Mouse (Mus musculus) intestine, embryonic 15.5 days (tissue): ENCODE measurements around the gene Dnah3. TPM values are rescaled to one million over a fixed set of nuclear protein-coding genes. Genes with fewer than 3 reads are reported as not detected.

Source experiments
- ATAC-seq: fragments of 200-750 bp; cut with Nextera tagmentation; 2 replicates; pipeline ENCODE4 v1.8.0; 2017; ENCODE audit warnings: moderate TSS enrichment, moderate library complexity
- H3K27ac ChIP-seq: fragments of 300-500 bp; sonication (generic); 2 replicates; pipeline ENCODE4 v1.5.1; 2015; ENCODE audit warnings: mild to moderate bottlenecking, inconsistent platforms
- H3K27me3 ChIP-seq: fragments of 300-500 bp; sonication (generic); replicated peaks from 2 replicates; pipeline ENCODE4 v1.6.1; 2015; ENCODE audit warnings: inconsistent platforms
- H3K36me3 ChIP-seq: fragments of 300-500 bp; sonication (generic); 2 replicates; pipeline ENCODE4 v1.6.1; 2015; ENCODE audit warnings: inconsistent platforms
- H3K4me1 ChIP-seq: fragments of 300-500 bp; sonication (generic); replicated peaks from 2 replicates; pipeline ENCODE4 v1.6.1; 2015; ENCODE audit warnings: inconsistent platforms
- H3K4me2 ChIP-seq: fragments of 300-500 bp; sonication (generic); replicated peaks from 2 replicates; pipeline ENCODE4 v1.6.1; 2015; ENCODE audit warnings: mild to moderate bottlenecking, inconsistent platforms
- H3K4me3 ChIP-seq: fragments of 300-500 bp; sonication (generic); replicated peaks from 2 replicates; pipeline ENCODE4 v1.5.1; 2015; ENCODE audit warnings: inconsistent platforms
- H3K9ac ChIP-seq: fragments of 300-500 bp; sonication (generic); 2 replicates; pipeline ENCODE4 v1.6.1; 2015; ENCODE audit warnings: inconsistent platforms
- H3K9me3 ChIP-seq: fragments of 300-500 bp; sonication (generic); 2 replicates; pipeline ENCODE4 v1.6.1; 2016; ENCODE audit warnings: inconsistent platforms
- WGBS: fragments of 180-500 bp; shearing (Covaris S2); methylation state at CpG from one replicate; pipeline ENCODE4 v1.1.7; 2015; 5-methylcytosine and 5-hydroxymethylcytosine counted together
- polyA plus RNA-seq: library from polyadenylated mRNA; unstranded; fragments of >200 nt; fragmentation: Nextera tagmentation; extraction: Ambion mirVana; gene quantifications from 2 replicates; pipeline ENCODE4 v1.2.1, GENCODE M21; 2015

The Dnah3 gene
- polyA plus RNA-seq, 1 experiment from 2014 or later: not detected

DNA sequence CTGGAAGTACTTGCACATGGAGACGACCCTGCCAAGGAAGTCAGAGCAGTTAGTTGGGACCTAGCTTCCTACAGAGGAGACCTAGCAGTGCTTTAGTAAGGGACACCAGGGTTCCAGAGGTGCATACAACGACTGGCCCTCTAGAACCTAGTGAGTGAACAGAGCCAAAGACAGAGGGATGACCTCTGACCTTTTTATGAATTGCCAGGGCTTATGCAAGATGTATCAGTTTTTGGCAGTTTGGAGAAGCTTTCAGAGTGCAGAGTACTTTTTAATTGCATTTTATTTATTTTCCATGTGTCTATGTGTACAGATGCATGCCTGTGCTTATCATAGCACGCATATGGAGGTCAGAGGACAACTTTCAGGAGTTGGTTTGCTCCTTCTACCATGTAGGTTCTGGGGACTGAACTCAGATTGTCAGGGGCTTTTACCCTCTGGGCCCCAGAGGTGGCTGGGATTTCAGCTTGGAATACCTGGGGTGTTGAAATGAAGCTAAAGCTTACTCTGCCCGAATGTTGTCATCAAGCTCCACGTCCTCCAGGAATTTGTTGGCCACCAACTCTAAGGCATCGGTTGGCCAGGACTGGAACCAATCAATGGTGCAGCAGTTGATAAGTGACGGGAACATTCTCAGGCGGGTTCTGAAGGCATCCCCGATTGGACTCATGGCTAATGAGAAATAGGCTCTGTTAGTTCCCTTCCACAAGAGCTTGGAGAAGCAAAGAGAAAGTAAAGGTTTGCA, 129.3 kb downstream of the Dnah3 start:
- ATAC-seq: no peak
- Histone ChIP-seq H3K27ac (no peak overlapping the region), H3K27me3 (no peaks in the 10 kb centered on the region), H3K36me3 (no peaks in the 10 kb centered on the region), H3K4me2 (no peak overlapping the region), H3K4me3 (no peak overlapping the region), H3K4me1 (no peaks in the 10 kb centered on the region), H3K9ac (no peak overlapping the region), H3K9me3 (no peaks in the 10 kb centered on the region)
- 79% methylated on average over 9 of the region's 9 CpGs for WGBS

DNA sequence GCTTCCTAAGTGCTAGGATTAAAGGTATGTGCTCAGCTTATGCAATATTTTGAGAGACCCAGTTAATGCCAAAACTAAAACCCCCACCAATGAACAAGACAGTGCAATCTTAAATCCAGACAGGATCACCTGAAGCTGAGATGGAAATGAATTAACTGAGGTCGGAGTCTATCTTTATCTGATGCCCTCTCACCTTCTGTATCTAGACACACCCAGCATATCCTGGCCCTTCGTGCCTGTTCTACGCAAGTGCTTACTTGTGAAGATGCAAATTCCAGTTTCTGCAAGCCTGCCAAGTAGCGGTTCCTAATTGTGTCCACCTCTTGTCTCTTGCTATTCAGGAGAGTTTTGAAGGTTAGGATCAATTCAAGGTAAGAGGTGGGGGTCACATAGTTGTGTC, 129.9 kb downstream of the Dnah3 start:
- Histone ChIP-seq H3K27me3 (no peaks in the 10 kb centered on the region), H3K4me3 (no peak overlapping the region), H3K27ac (no peak overlapping the region), H3K4me2 (no peak overlapping the region), H3K36me3 (no peaks in the 10 kb centered on the region), H3K4me1 (no peaks in the 10 kb centered on the region), H3K9me3 (no peaks in the 10 kb centered on the region), H3K9ac (no peak overlapping the region)
- WGBS: 72% methylated on average over 4 of the region's 4 CpGs
- no peak for ATAC-seq

DNA sequence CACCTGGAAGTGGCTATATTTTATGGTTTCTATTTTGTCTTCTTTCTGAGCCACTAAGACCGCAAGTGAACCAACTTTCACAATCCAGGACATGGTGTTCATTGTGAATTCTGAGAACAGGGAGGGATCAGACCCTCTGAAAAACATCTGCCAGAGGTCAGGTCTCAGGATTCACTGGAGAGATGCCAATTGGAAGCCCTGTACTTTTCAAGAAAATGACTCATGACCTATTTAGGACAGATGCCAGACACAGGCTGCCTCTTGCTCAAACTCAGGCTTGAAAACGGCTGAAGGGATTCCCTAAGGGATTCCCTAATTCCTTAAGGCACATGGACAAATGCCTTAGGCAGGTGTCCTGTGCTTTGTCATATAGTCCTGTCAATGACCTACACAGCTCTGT, 134.0 kb downstream of the Dnah3 start:
- 51% methylated on average over 2 of the region's 2 CpGs for WGBS
- no peaks in the 10 kb centered on the region for H3K27me3 ChIP-seq
- no peak overlapping the region for H3K4me3 ChIP-seq
- no peaks in the 10 kb centered on the region for H3K4me1 ChIP-seq
- no peak overlapping the region for H3K9ac ChIP-seq
- H3K27ac ChIP-seq: no peak overlapping the region
- H3K36me3 ChIP-seq: no peaks in the 10 kb centered on the region
- no peak overlapping the region for H3K4me2 ChIP-seq
- ATAC-seq: no peak
- H3K9me3 ChIP-seq: no peaks in the 10 kb centered on the region

DNA sequence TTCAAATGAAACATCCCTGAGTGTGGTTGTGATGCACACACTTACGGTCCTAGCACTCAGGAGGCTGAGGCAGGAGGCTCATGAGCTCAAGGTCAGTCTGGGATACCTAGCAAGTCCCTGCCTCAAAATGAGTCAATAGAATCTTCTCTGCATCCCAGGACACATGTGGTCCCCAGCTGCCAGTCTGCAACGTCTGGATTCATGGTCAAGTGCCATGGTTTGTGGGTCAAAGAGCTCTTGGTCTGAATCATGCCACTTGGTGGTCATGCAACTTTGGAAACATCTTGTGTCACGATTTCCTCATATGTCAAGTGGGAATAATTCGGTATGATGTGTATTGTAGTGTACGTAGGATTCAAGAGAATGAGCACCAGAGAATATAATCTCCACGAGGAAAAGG, 134.5 kb downstream of the Dnah3 start:
- WGBS: 80% methylated on average over 6 of the region's 6 CpGs
- Histone ChIP-seq H3K4me2 (no peak overlapping the region), H3K4me3 (no peak overlapping the region), H3K27me3 (no peaks in the 10 kb centered on the region), H3K27ac (no peak overlapping the region), H3K4me1 (no peaks in the 10 kb centered on the region), H3K9ac (no peak overlapping the region), H3K9me3 (no peaks in the 10 kb centered on the region), H3K36me3 (no peaks in the 10 kb centered on the region)
- ATAC-seq: no peak

DNA sequence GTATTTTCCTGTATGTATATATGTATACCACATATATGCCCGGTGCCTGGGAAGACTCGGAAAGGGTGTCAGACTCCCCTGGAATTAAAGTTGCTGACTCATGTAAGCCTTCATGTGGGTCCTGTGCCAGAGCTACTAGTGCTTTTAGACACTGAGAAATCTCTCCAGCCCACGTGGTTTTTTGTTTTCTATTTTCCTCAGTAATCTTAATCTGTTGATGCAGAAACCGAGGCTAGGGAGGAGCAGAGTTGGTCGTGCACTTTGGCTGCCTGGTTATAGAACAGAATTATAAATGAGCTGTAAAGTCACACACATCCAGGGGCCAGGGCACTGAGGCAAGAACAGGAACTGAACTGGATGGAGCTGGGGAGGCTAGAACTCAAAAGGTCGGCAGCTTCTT, 135.1 kb downstream of the Dnah3 start:
- peak; percentile 7; the same call in 1 of the 2 replicates for ATAC-seq
- 74% methylated on average over 6 of the region's 6 CpGs for WGBS
- no peak overlapping the region for H3K9ac ChIP-seq

DNA sequence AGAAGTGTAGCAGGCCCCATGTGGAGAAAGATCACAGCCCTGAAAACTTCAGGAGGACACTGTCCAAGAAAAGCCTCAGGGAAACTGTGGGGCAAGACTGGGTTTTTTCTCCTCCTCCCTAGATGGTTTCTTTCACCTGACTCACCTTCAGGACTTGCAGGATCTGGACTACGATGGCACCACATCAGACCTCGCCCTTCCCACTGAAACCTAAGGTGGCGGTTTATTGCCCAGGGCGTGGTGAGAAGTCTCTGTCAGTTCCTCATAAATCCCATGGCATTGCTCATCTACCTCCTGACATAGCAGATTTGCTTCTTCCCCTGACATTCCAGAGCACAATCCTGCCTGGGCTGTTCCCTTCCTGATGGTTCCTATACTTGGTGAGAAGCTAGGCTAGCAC, 135.6 kb downstream of the Dnah3 start:
- H3K9me3 ChIP-seq: no peaks in the 10 kb centered on the region
- H3K4me1 ChIP-seq: no peaks in the 10 kb centered on the region
- H3K36me3 ChIP-seq: no peaks in the 10 kb centered on the region
- WGBS: 52% methylated on average over 4 of the region's 4 CpGs
- H3K9ac ChIP-seq: no peak overlapping the region
- H3K4me3 ChIP-seq: no peak overlapping the region
- no peaks in the 10 kb centered on the region for H3K27me3 ChIP-seq
- no peak overlapping the region for H3K4me2 ChIP-seq
- no peak overlapping the region for H3K27ac ChIP-seq
- ATAC-seq: peak; percentile 87

More for the DNA sequence above, 135.1 kb downstream of the Dnah3 start:
- Histone ChIP-seq H3K27me3 (no peaks in the 10 kb centered on the region), H3K4me2 (no peak overlapping the region), H3K36me3 (no peaks in the 10 kb centered on the region), H3K9me3 (no peaks in the 10 kb centered on the region), H3K27ac (no peak overlapping the region), H3K4me3 (no peak overlapping the region), H3K4me1 (no peaks in the 10 kb centered on the region)

DNA sequence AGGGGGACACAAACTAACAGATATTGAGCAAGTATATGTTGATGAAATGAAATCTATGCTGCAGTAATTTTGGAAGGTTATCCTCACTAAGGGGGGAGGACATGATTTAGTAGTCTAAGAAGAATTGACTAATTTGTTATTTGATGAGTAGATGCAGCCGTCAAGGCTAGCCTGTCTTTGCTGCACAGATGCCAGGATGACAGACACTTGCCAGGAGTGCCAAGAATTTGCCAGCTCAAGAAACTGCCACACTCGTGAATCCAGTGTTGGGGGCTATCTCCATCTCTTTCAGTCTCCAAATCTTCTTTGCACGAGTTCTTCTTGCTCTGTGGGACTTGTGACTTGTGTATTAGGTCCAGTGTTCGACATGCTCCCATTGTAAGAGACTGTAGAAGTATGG, 136.0 kb downstream of the Dnah3 start:
- H3K27ac ChIP-seq: no peak overlapping the region
- WGBS: 66% methylated on average over 4 of the region's 4 CpGs
- no peak for ATAC-seq
- H3K4me1 ChIP-seq: no peaks in the 10 kb centered on the region
- no peaks in the 10 kb centered on the region for H3K27me3 ChIP-seq
- H3K36me3 ChIP-seq: no peaks in the 10 kb centered on the region
- H3K9me3 ChIP-seq: no peaks in the 10 kb centered on the region
- H3K4me3 ChIP-seq: no peak overlapping the region
- H3K9ac ChIP-seq: no peak overlapping the region
- H3K4me2 ChIP-seq: no peak overlapping the region

DNA sequence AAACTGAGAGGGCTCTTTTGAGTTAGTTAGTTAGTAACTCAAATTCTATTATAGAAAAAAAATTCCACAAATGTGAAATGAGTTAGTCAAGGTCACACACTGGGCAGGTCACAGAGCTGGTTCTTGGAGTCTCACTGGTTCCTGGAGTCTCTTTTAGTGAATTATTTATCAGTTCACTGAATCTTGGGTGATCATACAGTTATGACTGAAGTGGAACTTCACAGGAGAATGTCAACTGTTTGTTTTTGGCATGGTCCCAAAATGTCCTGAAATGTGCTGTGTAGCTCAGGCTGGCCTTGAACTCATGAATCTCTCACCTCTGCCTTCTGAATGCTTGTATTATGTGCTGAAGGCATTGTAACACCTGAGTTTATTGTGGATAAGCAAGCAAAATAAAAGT, 137.7 kb downstream of the Dnah3 start:
- no peak for ATAC-seq
- Histone ChIP-seq H3K4me3 (no peak overlapping the region), H3K27ac (no peak overlapping the region), H3K9me3 (no peaks in the 10 kb centered on the region), H3K4me1 (no peaks in the 10 kb centered on the region), H3K27me3 (no peaks in the 10 kb centered on the region), H3K4me2 (no peak overlapping the region), H3K36me3 (no peaks in the 10 kb centered on the region), H3K9ac (no peak overlapping the region)

DNA sequence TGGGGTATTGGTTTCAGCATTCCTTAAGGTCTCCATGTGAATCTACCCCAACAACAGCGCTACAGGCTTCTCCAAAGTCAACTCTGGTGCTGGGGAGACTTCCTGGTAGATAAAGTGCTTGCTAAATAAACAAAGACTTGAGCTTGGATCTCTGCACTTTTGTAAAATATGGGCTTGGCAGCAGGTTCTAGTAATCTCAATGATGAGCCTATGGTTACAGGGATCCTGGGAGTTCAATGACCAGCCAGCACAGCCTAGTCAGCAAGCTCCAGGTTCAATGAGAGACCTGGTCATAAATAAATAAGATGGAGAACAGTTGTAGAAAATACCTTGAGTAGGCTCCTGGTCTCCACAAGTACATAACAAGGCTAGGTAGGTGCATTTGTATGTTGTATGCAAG, 141.0 kb downstream of the Dnah3 start:
- no peak overlapping the region for H3K4me3 ChIP-seq
- H3K27me3 ChIP-seq: no peaks in the 10 kb centered on the region
- no peaks in the 10 kb centered on the region for H3K9me3 ChIP-seq
- no peaks in the 10 kb centered on the region for H3K36me3 ChIP-seq
- no peak overlapping the region for H3K27ac ChIP-seq
- peak; percentile 47; the same call in 1 of the 2 replicates for ATAC-seq
- no peak overlapping the region for H3K4me2 ChIP-seq
- no peaks in the 10 kb centered on the region for H3K4me1 ChIP-seq
- WGBS: 52% methylated on average over 1 of the region's 1 CpGs
- H3K9ac ChIP-seq: no peak overlapping the region

DNA sequence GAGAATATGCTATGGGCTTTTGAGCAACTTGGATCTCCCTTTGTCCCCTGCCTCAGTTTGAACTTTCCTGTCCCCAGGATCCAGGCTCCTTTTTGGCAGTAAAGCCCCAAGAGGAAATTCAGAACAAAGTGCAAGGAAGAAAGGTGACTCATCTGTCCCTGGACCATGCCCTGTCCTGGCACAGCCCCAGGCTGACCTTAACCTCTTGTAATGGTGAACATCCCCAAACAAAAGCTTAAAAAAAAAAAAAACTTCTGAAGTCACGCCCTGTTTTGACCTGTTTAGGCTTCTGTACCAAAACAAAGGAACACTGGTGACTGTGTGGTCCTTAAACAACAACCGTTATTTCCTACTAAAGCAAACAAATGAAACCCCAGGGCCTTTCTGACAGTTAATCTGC, 153.5 kb downstream of the Dnah3 start:
- Histone ChIP-seq H3K36me3 (no peaks in the 10 kb centered on the region), H3K9ac (no peak overlapping the region), H3K27ac (no peak overlapping the region), H3K4me1 (no peaks in the 10 kb centered on the region), H3K27me3 (no peaks in the 10 kb centered on the region), H3K4me3 (no peak overlapping the region), H3K9me3 (no peaks in the 10 kb centered on the region), H3K4me2 (no peak overlapping the region)
- ATAC-seq: no peak
- 55% methylated on average over 2 of the region's 2 CpGs for WGBS

DNA sequence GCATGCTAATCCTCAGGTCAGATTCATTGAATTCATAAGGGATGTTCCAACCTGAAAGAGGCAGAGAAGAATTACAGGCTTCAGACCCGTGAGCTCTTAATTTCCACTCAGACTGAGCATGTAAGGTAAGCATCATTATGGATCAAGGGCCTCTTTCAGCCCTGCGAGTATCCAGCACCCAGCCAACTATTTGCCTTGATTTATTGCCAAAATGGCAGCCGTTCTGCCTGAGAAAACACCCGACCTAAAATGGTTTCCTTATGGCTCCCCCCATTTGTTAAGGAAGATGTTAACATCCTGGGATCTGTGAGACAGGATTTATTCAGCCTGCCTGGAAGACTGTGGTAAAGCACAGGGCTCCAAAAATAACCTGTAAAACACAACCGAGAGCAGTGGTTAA, 158.0 kb downstream of the Dnah3 start:
- WGBS: 55% methylated on average over 5 of the region's 5 CpGs
- H3K4me3 ChIP-seq: no peak overlapping the region

DNA sequence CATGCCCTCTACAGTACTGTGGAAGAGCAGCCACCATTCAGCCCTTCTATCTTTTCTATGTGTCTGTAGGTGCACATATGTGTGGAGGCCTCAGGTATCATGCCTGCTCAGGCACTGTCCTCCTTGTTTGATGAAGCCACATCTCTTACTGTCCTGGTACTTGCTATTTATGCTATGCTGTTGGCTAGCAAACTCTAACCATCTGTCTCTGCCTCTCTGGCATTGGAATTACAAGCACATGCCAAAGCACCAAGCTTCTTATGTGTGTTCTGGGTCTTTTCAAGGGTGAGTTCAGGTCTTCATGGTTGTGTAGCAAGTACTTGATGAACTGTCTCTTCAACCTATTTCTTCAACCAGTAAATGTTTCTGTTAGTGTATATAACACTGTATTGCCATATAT, 158.8 kb downstream of the Dnah3 start:
- Histone ChIP-seq H3K27me3 (no peaks in the 10 kb centered on the region), H3K9me3 (no peaks in the 10 kb centered on the region), H3K4me2 (no peak overlapping the region), H3K4me3 (no peak overlapping the region), H3K4me1 (no peaks in the 10 kb centered on the region), H3K27ac (no peak overlapping the region), H3K9ac (no peak overlapping the region), H3K36me3 (no peaks in the 10 kb centered on the region)
- ATAC-seq: no peak

More for the DNA sequence above, 158.0 kb downstream of the Dnah3 start:
- ATAC-seq: no peak
- no peaks in the 10 kb centered on the region for H3K9me3 ChIP-seq
- no peak overlapping the region for H3K27ac ChIP-seq
- no peaks in the 10 kb centered on the region for H3K27me3 ChIP-seq
- no peak overlapping the region for H3K4me2 ChIP-seq
- H3K4me1 ChIP-seq: no peaks in the 10 kb centered on the region
- H3K36me3 ChIP-seq: no peaks in the 10 kb centered on the region
- H3K9ac ChIP-seq: no peak overlapping the region

DNA sequence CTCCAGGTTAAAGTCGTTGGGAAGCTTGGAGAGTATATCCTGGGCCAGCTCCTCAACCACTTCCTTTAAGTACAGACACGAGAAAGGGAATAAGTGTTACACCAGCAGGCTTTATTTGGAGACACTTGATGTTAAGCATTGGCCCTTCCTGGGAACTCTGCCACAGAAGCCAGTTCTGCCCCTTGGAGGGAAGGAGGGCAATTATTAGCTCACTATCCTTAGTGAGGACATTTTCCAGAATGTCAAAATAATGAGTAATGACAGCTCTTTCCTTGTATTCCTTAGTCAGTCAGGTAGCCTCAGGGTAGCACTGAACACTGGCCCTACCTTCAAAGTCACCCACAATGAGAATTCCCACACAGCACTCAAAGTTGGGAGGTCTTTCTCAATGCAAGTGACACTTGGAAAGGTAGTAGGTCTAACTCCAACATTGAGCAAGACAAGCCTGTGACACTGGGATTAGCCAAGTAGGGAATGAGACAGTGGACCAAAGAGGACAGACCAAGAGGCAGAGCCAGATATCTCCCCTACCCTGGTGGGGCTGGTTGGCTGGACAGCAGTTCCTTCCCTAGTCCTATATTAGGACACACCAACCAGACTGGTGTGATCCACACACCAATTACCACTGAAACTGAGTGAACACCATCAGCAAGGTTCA, 166.2 kb downstream of the Dnah3 start:
- ATAC-seq: no peak
- Histone ChIP-seq H3K27ac (no peak overlapping the region), H3K4me1 (no peaks in the 10 kb centered on the region), H3K9ac (no peak overlapping the region), H3K4me3 (no peak overlapping the region), H3K4me2 (no peak overlapping the region), H3K9me3 (no peaks in the 10 kb centered on the region), H3K36me3 (no peaks in the 10 kb centered on the region), H3K27me3 (no peaks in the 10 kb centered on the region)
- whole genome bisulfite sequencing: 52% methylated on average over 2 of the region's 2 CpGs
